Mouse (Mus musculus): ENCODE data around the gene Edil3.

Gene Edil3

DNA sequence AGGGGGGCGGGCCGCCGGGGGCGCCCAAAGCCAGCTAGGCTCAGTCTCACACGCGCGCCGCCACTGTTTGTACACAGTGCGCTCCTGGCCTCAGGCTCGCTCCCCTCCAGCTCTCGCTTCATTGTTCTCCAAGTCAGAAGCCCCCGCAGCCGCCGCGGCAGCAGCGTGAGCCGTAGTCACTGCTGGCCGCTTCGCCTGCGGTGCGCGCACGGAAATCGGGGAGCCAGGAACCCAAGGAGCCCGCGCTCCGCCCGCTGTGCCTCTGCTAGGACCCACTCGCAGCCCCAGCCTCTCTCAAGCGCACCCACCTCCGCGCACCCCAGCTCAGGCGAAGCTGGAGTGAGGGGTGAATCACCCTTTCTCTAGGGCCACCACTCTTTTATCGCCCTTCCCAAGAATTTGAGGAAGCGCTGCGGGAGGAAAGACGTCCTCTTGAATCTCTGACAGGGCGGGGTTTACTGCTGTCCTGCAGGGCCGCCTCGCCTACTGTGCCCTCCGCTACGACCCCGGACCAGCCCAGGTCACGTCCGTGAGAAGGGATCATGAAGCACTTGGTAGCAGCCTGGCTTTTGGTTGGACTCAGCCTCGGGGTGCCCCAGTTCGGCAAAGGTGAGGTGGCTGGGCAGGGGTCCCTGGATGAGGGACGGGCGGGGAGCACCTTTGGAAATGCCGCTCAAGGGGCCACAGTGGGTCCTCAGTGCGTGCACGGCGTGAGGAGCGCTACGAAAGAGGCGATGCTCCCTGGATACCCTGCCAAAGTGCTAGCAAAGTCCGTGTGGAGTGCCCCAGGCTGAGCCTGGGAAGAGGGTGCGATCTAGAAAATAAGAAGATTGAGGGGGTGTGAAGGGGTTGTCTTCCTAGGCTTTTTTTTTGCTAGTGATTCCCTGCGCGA, at the start of gene Edil3:
Gene Edil3, plus strand, starts transcription at position 33 of the 892 bp plus-strand sequence.
- DNase-seq (ENCODE audit: low read depth): no peak

DNA sequence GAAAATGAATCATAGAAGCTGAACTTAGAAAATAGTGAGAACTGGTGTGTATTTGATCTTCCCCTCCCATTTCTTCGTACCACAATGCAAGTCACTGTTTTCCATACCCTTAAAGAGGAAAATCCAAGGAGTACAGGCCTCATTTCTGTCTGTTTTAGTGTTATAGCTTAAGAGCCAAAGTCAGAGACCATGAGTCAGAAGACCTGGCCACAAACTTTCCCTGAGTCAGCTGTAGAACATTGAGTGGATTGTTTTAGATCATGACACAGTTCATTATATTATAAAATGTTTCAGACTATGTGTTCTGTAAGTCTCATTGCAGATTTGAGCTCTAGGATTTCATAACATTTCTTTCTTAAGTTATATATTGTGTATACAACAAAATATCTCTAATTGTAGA, 22.1 kb upstream of the Edil3 start:
- no peak for DNase-seq (ENCODE audit: low read depth)

DNA sequence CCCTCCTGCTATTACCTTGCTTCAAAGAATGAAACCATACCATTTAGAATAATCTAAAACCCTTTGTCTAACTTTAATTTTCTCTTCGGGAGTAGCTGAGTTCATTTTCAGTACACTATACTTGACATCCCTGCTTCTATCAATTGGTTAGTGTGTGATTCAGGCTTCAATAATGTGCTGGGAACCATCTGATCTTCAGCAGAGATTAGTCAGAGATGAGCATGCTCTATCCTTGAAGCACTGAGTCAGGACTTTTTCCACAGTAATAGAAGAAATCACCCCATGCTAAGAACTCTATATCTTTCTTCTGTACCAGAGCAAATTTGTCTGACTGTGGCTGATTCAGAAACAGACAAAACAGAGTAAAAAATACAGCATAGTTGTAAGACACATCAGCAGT, 20.3 kb upstream of the Edil3 start:
- no peak for DNase-seq (ENCODE audit: low read depth)

DNA sequence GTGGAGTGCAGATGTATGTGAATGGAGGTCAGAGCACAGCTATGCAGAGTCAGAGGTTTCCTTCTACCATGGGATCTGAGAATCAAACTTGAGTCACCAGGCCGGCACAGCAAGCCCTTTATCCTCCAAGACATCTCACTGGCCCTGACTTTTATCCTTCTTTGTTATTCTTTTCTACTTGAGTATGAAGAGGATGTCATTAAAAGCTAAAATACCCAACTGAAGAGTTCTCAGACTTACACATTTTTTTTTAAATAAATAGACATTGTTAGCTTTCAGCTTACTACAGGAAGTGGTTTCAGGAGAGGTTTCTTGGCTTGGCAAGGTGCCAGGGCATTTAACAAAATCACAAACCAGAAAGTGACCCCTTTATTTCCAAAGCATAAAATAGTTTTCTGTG, 15.4 kb upstream of the Edil3 start:
- DNase-seq (ENCODE audit: low read depth): peak; percentile 2

DNA sequence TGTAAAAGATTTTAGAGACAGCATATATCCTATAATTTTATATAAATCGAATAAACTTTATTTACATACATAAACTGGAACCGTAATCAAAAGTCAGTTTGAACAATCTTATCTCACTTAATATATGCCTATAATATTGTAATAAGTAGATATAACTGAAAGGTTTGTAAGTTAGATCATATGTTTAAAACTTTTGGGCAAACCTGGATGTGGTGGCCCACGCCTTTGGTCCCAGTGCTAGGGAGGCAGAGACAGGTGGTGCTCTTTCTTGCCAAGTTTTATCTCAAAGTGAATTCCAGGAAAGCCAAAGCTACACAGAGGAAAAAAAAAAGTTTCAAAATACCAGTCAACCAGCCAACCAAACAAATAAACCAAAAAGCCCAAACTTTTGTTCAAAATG, 15.0 kb upstream of the Edil3 start:
- no peak for DNase-seq (ENCODE audit: low read depth)

DNA sequence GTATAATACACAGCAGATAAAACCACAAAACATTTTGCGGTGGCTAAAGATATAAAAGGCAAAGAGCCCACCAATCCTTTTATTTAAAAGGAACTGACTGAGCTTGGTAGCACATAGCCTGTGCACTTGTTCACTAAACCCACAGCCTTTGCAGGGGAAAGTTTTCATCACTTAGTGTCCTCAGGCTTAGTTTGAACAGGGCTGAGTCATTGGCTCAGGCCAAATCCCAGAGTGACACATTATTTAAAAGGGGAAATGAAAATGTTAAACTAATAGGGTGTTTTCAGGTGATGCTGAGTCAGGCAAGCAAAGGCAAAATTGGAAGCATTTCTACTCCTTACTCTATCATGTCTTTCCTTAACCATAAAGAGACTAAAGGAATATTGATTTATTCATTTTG, 11.2 kb upstream of the Edil3 start:
- DNase-seq (ENCODE audit: low read depth): no peak

DNA sequence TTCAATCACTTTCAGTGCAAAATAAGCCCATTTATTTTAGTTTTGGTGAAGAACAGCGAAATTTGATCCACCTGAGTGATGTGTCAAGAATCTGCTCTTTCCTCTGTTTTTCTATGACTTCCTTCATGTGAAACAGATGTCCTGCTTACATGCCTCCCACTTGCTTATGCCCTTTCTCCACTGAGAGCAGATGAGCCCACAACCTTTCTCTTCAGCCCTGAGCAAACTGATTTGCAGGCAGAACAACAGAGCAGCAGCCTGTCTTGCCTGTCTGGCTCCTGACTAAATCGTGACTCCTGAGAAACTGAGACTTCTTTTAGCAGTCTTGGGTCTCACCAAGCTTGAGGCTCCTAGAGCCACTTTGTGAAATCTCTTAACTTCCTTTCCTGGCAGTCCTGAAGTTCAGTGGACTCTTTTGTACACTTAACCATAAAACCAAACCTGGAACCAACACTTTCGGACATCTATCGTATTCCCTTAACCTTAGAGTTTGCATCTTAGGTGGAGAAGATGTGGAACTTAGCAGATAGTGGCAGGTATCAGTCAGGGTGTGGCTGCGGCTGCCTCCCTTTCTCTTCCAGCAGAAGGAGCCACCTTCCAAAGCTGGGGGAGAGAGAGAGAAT, 475 bp upstream of the Edil3 start:
- no peak for DNase-seq (ENCODE audit: low read depth)

DNA sequence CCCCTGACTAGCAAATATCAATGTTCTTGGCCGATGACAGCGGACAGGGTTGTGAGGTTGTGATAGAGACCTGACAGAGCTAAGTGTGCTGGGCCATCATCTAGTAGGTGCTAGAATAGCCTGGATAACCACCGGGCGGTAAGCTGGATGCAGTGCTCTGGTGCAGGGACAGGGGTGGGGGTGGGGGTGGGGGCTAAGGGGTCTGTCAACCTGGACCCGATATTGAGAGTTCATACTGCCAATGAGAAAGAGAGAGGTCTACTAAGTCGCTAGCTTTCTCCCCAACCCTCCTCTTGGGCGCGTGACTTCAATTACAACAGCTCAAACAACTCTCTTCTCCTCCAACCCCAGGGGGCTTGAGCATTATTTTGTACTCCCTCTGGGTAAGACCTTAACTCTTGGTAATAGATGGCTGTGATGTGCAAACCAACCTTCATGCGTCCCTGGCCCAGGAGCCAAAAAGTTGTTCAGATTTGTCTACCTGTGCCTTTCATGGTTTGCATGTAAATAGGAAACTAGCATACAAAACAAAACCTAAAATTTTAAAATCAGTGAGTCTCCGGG, 1.1 kb downstream of the Edil3 start:
- no peak for DNase-seq (ENCODE audit: low read depth)

DNA sequence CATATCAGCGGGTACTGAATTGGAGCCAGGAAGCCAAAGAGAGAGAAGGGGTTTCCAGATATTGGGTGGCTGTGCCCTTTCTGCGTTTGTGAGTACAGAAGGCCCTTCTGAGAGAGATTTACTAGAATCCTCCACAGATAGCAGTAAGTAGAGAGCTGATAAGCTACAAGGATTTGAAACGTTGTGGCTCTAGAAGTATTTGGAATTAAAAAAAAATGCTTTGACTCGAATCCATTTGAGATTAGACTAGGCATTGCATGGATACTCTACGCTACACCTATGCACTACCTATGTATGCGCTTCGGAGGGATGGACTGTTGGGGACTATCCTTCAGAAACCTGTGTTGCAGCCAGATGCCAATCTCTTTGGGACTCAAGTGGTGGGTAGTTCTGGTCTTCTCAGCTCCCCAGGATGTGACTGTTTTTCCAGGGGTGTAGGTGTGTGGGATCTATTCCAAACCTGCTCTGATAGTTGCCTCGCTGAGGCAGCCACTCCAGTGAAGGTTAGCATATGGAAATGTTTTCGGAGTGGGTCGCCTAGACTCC, 1.8 kb downstream of the Edil3 start:
- no peak for DNase-seq (ENCODE audit: low read depth)

DNA sequence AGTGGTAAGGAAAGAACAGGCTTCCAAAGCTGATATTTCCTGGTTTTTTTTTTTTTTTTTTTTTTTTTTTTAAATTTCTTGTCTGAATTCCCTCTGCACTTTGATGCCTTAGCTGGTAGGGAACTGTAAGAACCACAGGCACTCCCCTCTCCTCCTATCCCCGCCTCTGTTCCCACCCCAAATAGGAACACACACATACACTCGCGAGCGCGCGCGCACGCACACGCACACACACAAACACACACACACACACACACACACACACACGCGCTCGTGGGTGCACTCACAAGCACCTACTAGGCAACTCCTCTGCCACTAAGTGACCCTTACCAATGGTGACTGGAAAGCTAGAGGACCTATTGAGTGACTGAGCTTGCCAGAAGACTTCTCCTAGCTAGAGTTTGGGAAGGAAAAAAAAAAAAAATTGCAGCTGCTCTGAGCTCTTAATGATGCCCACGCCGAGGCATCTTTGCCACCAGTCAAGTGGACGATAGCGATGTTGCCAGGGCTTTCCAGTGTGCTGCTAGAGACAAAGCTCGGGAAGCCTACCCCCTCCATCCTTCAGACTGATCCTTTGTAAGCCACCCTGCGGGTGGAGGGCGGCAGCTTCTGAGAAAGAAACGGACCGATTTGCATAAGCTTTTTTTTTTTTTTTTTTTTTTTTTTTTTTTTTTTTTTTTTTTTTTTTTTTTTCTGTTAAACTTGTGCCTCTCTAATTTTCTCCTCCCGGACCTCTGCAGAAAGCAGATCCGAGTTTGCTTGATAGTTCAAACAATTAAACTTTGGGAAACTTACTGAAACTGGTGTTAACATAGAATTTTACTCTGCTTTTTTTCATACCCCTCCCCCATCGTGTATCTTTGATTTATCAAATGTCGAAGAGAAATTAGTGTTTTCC, 2.5 kb downstream of the Edil3 start:
- DNase-seq (ENCODE audit: low read depth): no peak

DNA sequence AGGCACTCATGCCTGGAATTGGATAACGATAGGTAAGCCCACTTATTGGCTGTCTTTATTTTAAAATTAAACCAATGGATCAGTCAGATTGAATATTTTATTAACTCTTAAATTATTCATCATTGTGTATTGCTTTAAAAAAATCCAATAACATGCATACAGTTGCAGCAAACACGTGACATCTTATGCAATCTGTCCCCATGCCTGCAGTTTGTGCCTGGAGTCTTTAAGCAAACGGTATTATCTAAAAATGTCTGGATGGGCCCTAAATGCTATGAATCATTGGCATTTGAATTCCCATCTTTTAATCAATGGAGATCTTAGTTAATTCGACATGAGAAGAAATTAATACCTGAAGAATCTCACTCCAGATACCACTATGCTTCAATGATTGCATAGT, 3.2 kb downstream of the Edil3 start:
- DNase-seq (ENCODE audit: low read depth): no peak

DNA sequence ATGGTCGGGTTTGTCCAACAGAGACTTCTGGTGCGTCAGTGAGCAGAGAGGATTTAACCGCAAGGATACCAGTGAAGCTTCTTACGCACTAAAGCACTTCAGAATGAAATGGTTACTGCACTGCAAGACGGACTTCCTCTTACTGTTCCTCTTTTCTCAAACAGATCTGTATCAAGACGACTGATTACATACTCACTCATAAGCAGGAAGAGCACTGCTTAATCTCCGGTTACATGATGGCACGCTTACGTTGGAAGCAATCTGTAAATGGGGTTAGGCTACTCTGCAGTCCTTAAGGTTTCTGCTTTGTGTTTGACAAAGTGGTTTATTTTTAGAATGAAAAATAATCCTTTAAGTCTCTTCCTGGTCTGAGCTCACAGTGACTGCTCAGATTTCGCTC, 7.1 kb downstream of the Edil3 start:
- DNase-seq (ENCODE audit: low read depth): no peak

DNA sequence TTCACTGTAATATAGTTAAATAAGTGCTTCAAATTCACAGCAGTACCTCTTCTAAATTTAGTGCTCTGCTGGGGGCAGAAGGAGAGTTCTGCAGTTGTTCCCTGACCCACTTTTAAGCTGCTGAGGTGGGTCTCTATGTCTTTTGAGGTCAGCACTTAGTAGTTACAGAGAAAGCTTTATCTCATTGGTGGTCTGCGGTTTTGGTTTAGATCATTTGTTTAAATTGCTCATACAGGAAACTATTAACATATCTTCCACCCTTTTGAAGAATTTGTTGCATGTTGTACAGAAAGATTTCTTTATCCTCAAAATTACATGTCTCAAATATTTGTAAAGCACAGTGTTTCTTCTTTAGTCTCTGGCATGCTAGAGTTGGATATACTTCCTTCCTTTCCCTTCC, 12.5 kb downstream of the Edil3 start:
- no peak for DNase-seq (ENCODE audit: low read depth)

DNA sequence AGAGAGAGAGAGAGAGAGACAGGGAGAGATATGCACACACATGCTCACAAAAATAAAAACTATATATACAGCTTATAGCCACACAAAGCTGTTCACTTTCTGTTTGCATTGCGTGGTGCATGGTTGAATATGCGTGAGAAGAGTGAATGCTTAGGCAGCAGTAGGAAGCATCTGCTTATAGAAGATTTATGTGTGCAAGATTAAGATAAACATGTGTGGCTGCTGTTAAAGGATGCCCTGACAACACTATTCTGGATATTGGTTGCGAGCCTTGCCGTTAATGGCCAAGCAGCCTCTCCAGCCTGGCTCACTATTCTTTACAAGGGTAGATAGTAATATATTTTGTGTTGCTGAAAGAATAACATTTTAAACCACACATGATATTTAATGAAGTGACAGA, 28.5 kb downstream of the Edil3 start:
- no peak for DNase-seq (ENCODE audit: low read depth)

DNA sequence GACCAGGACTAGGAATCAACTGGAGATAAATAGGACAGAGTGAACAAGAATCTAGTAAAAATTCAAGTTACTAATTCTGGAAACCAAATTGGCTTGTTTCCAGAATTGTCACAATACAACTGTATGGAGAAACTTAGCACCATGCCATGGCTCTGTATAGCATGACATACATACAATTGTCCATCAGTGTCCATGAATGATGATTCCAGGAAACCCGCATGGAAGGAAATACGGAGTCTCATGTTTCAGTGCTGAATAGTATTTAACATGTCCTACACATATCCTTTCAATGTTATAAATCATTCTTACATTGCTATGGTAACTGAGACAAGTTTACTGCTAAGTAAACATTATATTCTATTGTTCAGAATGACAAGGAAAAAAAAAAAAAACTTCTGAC, 58.7 kb downstream of the Edil3 start:
- no peak for DNase-seq (ENCODE audit: low read depth)

DNA sequence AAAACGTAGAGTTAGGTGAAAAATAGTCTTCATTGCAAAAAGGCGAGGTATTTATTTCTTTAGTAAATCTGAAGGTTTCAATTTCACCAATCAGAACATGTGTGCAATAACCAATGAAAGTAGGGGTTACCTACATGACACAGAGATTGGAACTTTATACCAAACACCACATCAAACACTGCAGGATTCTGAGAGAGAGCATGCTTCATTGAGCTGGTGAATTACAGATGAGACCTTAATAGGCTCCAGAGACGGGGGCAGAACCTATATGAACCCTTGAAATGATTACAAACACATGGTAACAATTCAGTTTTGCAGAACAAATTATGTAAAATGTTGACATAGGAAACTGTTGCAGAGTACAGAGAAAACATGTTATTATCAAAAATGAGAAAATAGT, 69.5 kb downstream of the Edil3 start:
- no peak for DNase-seq (ENCODE audit: low read depth)

DNA sequence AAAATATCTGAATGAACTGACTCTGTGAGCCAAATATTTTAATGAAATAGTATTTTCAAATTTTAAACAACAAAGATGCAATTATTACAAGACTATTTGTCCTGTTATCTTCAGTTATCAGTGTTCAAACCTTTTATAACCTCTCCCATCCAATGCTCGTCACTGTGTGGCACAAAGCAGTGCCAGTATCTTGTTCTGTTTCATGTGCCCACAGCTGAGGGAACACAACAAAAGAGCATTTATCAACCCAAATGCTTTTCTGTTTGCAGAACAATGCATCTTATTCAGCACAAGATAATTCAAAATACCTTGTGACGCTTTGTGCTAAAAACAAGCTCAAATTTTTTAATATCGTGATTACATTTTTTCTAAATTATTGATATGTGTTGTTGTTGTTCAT, 78.8 kb downstream of the Edil3 start:
- no peak for DNase-seq (ENCODE audit: low read depth)

DNA sequence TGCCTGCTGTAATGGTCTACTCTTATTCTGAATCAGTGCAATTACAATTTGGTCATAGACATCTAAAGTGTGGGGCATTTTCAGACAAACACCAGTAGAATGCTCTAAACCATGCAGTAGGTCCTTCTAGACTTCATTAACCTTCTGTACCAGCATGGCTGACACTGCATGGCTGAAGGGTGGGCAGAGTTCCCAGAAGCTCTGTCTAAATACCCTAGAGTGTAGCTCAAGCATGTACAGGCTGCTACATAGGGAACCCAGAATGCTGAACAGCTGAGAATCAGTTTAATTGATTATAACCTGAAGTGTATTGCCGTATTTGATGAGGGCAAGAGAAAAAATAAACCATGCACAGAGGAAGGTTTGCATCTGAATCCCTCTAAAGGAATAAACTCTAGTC, 86.1 kb downstream of the Edil3 start:
- no peak for DNase-seq (ENCODE audit: low read depth)

DNA sequence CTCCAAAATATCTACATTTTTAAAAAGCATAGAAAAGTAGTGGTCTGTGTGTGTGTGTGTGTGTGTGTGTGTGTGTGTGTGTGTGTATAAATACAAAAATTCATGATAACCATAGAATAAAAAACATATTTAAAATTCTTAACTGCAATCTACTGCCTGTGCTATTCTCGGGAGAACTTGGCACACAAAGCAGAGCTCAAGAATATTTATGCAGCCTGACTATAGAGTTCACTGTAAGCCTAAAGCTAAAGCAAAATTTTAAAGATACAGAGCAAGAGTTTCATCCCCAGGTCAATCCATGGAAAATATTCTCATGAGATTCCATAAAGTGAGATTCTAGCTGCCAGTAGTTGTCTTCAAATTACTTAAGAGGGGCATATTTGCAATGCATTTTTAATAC, 86.9 kb downstream of the Edil3 start:
- DNase-seq (ENCODE audit: low read depth): no peak

DNA sequence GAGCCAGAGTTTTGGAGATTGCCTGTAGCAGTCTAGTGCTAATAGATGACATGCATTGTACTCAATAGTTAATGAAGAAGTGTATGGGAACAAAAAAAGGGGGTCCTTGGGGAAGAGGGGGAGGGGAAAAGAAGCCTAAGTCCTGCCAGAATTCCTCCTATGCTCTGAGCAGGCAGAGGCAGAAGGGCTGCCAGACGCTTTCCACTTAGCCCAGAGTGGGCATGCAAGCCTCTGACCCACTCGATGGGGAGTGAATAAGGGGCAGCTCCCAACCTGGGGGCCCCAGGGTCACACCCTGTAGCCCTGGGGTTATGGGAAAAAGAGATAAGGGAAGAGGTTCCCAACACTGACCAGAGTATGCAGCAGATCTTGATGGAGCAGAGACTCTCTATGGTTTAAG, 95.2 kb downstream of the Edil3 start:
- no peak for DNase-seq (ENCODE audit: low read depth)

DNA sequence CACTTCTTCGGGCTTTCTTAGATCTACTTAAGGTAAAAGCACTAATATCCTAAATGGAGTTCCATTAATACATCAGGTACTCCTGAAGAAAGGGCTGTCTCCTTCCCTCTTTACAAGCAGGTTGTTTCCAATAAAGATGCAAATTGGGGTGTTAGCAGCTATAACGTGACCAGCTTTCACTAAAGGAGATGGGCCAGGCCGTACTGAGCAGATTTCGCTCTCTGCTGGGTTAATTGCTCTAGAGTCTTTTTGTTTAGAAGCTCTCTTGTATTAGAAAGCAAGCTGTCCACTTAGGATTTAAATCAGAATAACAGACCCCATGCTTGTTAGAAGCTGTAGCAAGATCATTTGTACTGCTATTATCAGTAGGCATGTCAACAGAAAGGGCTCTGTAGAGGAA, 108.4 kb downstream of the Edil3 start:
- no peak for DNase-seq (ENCODE audit: low read depth)

DNA sequence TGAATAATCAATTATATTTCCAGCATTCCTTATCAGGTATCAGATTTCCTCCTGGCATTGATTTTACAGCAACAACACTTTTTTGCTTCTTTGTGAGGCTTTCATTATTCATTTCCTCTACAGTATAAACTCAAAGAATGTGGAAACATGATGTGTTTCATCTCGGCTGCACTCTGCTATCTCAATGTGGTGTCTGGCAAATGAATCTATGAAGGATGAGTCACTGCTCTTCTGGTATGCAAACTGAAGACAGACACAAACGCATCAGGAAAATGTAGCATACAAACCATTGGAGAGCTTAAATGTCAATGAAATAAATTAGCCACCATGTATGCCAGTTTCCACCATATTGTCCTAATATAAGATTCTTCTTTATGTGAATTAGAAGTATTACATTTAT, 117.3 kb downstream of the Edil3 start:
- DNase-seq (ENCODE audit: low read depth): no peak
